Comparison of ENCODE assay signal across 21 mouse cellular contexts in genomic region chr10:87985375-87985774, GRCm38 (mm10).
"Had no signal": no experiment of that assay in that cellular context is flagged by ENCODE, and none has a peak within 500 bp of the region (broad histone marks: within the 10 kb centered on the region; RNA-seq: fewer than 3 reads in every experiment).

No protein-coding gene starts in this region.

- H3K4me2 ChIP-seq: lung, embryonic 15.5 days; midbrain, embryonic 12.5 days; neural tube, embryonic 13.5 days; neural tube, embryonic 15.5 days had no signal

- H3K4me1 ChIP-seq: lung, embryonic 15.5 days; megakaryocyte, embryonic 14.5 days; midbrain, embryonic 12.5 days; neural tube, embryonic 13.5 days; neural tube, embryonic 15.5 days had no signal

- H3K4me3 ChIP-seq: lung, embryonic 15.5 days; megakaryocyte, embryonic 14.5 days; midbrain, embryonic 12.5 days; myocyte; neural tube, embryonic 13.5 days; neural tube, embryonic 15.5 days had no signal

- H3K9me3 ChIP-seq: lung, embryonic 15.5 days; megakaryocyte, embryonic 14.5 days; midbrain, embryonic 12.5 days; neural tube, embryonic 13.5 days; neural tube, embryonic 15.5 days had no signal

- ATAC-seq: lung, postnatal 0 days; midbrain, embryonic 16.5 days had no signal

- H3K36me3 ChIP-seq: lung, embryonic 15.5 days; midbrain, embryonic 12.5 days; neural tube, embryonic 13.5 days; neural tube, embryonic 15.5 days had no signal

- H3K27me3 ChIP-seq: lung, embryonic 15.5 days; megakaryocyte, embryonic 14.5 days; midbrain, embryonic 12.5 days; neural tube, embryonic 13.5 days; neural tube, embryonic 15.5 days had no signal

- H3K27ac ChIP-seq: lung, embryonic 15.5 days; macrophage; midbrain, embryonic 12.5 days; neural tube, embryonic 13.5 days; neural tube, embryonic 15.5 days had no signal

- H3K9ac ChIP-seq: lung, embryonic 15.5 days; midbrain, embryonic 12.5 days; neural tube, embryonic 13.5 days; neural tube, embryonic 15.5 days had no signal

- DNase-seq: lung, adult 2 months; lung, postnatal 14 days; lung, postnatal 36 days; midbrain, embryonic 14.5 days; retina, postnatal 1 day; right cerebral cortex, adult 18-20 months; right cerebral cortex, postnatal 25 days; right cerebral cortex, postnatal 4 days; spleen, adult 18-20 months; thymus, adult 18-20 months; thymus, postnatal 14 days; thymus, postnatal 36 days had no signal
